Mouse (Mus musculus) lung, adult 2 months (tissue): Measurements from ENCODE around the gene Zfp296. TPM values are rescaled to one million over a fixed set of nuclear protein-coding genes. Genes with fewer than 3 reads are reported as not detected.

Source experiments
- DNase-seq: peaks from one replicate; pipeline ENCODE4 v3.0.0; 2022
- H3K4me1 ChIP-seq: fragments of 200-500 bp; 2 replicates; pipeline ENCODE4 v1.6.1; 2011; ENCODE audit warnings: low read length; ENCODE audit not compliant: control insufficient read depth, insufficient read depth
- H3K4me3 ChIP-seq: fragments of 200-500 bp; replicated peaks from 2 replicates; pipeline ENCODE3; 2011; ENCODE audit warnings: low read depth, mild to moderate bottlenecking, control low read depth, low read length; ENCODE audit errors: extremely low read depth
- CTCF ChIP-seq: fragments of 200-500 bp; IDR thresholded peaks from 2 replicates; pipeline ENCODE4 v1.5.1; 2011; ENCODE audit warnings: mild to moderate bottlenecking, low read length, control low read depth; ENCODE audit not compliant: insufficient read depth
- POLR2A ChIP-seq: fragments of 200-500 bp; IDR thresholded peaks from 2 replicates; pipeline ENCODE4 v1.6.1; 2011; ENCODE audit warnings: low read depth, mild to moderate bottlenecking, control low read depth, low read length, borderline replicate concordance; ENCODE audit errors: extremely low read depth
- WGBS: fragments of 180-500 bp; shearing (Covaris S2); methylation state at CpG from one replicate; pipeline ENCODE4 v1.1.7; 2018; 5-methylcytosine and 5-hydroxymethylcytosine counted together
- polyA plus RNA-seq: library from polyadenylated mRNA; depleted of rRNA; stranded (reverse); fragments of >200 nt; gene quantifications from 2 replicates; pipeline ENCODE4 v1.2.3, GENCODE M21; 2012

The Zfp296 gene
- polyA plus RNA-seq, 1 experiment = 5.0 TPM

DNA sequence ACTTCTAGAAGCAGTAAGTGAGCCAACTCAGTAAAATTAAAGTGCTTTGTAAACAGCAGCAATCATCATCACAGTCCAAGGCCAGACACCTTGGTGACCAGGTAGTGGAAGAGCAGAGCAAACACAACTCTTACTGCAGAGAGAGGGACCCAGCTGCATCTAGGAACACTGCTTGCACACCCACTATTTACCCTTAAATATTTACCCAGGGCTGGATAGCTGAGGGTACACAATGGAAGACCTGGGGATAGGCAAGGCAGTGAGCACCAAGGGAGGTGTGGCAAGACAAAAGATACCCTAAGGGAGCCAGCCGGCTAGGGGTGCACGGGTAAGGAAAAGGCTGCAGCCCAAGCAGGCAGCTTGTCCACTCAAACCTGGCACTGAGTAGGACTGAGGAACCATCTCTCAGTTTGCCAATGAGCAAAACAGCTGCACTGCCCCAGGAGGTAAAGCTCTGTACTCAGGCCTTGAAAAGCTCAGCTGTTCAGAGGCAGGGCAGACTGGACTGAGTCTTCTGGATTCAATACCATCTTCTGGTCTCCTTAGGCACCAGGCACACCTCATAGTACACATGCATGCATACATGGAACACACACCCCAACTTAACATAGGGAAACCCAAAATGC, 29.6 kb upstream of the Zfp296 start:
- DNase-seq = no peak
- Histone ChIP-seq H3K4me3 (no peak overlapping the region), H3K4me1 (peaks cover 18% of the 10 kb centered on the region)
- WGBS = 58% methylated on average over 2 of the region's 2 CpGs
- no peak for TF ChIP-seq POLR2A
- no peak for TF ChIP-seq CTCF

DNA sequence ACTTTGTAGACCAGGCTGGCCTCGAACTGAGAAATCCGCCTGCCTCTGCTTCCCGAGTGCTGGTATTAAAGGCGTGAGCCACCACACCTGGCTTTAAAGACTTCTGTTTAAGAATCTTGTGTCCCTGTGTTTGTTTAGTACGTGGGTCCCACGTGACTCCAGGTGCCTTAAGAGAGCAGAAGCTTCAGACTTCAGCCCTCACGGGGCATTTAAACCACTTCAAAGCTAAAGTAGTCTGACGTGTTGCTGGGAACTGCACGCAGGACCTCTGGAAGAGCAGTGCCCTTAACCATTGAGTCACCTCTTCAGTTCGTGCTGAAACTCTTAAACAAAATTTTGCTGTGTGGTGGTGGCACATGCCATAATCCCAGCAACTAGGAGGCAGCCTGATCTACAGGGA, 27.7 kb upstream of the Zfp296 start:
- Histone ChIP-seq H3K4me1 (peaks cover 13% of the 10 kb centered on the region), H3K4me3 (no peak overlapping the region)
- TF ChIP-seq POLR2A = no peak
- no peak for TF ChIP-seq CTCF
- DNase-seq = no peak
- 64% methylated on average over 10 of the region's 10 CpGs for WGBS

DNA sequence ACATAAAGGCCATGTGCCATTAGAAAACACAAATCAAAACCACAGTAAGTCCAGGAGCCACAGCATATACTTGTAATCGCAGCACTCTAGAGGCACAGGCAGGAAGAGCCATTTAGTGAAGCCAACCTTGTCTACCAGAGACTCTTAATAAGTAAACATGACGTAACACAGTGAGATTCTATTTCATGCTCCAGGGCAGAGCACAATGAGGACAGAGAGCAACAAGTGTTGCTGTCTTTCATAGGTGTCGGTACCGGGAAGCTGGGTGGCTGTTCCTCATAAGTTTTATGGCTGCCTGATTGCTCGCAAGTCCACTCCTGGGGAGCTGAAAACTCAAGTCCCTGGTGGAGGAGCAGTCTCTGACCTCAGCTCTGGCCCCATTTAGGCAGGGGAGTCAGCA, 25.5 kb upstream of the Zfp296 start:
- Histone ChIP-seq H3K4me1 (peaks cover 2% of the 10 kb centered on the region), H3K4me3 (no peak overlapping the region)
- DNase-seq = no peak
- TF ChIP-seq CTCF = no peak
- TF ChIP-seq POLR2A = no peak
- WGBS = 72% methylated on average over 5 of the region's 5 CpGs

DNA sequence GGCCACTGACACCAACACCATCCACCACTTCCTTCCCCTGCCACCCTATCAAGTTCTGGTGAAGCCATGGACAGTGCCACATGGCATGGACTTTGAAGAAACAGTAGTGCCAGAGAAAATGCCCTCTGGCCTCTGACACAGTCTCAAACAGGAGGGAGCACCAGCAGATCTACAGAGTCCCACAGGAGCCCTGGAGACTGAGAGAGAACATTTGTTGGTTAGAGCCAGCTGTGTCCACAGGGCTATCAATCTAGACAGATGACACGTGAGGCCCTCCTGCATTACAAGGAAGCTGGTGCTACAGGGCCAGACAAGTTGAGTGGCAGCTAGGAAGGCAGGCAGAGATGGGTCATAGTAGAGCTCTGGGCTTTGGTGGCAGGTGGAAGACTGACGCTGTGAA, 24.6 kb upstream of the Zfp296 start:
- whole genome bisulfite sequencing = 43% methylated on average over 2 of the region's 2 CpGs
- DNase-seq = no peak
- H3K4me1 ChIP-seq = peaks cover 3% of the 10 kb centered on the region
- H3K4me3 ChIP-seq = no peak overlapping the region
- TF ChIP-seq CTCF = no peak
- TF ChIP-seq POLR2A = no peak

DNA sequence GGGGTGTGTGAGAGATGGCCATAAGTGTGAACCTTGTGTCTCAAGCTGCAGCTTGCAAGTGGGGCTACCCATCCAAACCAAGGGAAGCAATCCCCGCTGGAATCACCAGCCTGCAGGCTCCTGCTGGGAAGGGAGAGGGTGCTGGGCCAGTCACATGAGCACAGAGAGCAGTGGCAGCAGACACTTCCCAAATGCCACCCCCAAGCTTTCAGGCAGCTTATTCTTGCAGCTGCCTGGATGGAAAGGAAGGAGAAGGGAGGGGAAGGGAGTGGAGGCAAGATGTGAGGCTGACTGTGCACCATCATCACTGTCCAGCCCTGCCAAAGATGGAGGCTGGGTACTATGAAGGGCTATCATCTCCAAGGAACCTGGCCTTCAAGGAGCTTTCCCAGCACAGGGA, 22.9 kb upstream of the Zfp296 start:
- 62% methylated on average over 1 of the region's 1 CpGs for WGBS
- no peak for TF ChIP-seq POLR2A
- no peak for TF ChIP-seq CTCF

DNA sequence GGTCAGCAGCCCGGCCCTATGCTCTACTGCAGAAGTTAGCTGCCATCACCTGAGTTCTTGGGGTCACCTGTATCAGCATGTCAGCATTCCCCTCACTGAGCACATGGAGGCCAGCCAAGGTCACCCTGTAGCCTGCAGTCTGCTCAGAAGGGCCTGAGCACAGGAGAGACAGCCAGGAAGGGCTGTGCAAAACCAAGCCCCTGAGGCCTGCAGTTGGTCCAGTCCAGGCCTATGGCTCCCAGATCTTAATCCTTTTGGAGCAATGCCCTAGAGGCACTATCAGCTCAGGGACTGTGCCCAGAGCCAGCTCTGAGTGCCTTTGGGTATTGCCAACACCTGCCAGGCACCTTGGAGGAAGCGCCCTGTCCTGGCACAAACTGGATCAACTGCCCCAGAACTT, 20.0 kb upstream of the Zfp296 start:
- no peak for TF ChIP-seq POLR2A
- TF ChIP-seq CTCF = no peak
- peaks cover 25% of the 10 kb centered on the region for H3K4me1 ChIP-seq
- 76% methylated on average over 2 of the region's 2 CpGs for WGBS
- no peak overlapping the region for H3K4me3 ChIP-seq
- DNase-seq = no peak

More for the DNA sequence above, 22.9 kb upstream of the Zfp296 start:
- Histone ChIP-seq H3K4me3 (no peak overlapping the region), H3K4me1 (peaks cover 12% of the 10 kb centered on the region)
- no peak for DNase-seq

DNA sequence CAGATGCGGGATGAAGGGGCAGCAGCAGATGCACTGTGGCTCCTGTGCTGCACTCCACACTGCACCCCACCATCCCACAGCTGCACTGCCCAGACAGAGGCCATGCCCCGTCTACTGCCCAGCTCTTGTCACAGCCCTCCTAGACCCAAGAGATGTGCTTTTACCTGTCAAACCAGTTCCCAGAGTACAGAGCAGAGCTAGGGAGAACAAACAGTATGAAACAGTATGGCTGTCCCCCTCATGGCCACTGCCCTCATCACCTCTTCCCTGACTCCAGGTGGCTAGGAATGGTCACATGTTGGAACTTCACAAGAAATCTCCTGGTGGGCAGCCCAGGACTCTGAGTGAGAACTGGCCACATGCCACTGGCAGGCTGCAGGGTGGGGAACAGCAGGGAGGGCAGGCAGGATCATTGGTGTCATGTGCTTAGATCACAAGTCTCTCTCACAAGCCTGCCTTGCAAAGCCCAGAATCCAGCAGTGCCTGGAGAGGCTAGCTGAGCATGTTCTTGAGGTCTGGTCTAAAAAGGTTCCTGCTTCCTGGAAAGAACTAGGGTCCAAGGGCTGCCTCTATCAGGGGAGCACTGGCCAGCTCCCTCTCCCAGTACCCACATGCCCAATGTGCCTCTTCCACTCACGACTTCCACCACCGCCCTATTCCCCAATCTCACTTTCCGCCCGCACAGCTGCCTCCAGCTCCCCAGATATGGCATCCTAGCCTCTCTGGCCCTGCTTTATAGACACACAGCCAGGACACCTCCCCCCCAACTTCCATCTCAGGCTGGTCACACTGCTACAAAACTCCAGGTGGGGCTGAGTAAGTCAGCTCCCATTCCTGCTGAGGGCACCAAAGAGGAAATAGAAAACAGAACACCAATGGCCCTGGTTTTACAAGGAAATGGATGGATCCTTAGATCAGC, 18.8 kb upstream of the Zfp296 start:
- no peak for TF ChIP-seq CTCF
- TF ChIP-seq POLR2A = no peak
- DNase-seq = no peak
- WGBS = 76% methylated on average over 6 of the region's 6 CpGs
- Histone ChIP-seq H3K4me3 (no peak overlapping the region), H3K4me1 (peaks cover 25% of the 10 kb centered on the region)

DNA sequence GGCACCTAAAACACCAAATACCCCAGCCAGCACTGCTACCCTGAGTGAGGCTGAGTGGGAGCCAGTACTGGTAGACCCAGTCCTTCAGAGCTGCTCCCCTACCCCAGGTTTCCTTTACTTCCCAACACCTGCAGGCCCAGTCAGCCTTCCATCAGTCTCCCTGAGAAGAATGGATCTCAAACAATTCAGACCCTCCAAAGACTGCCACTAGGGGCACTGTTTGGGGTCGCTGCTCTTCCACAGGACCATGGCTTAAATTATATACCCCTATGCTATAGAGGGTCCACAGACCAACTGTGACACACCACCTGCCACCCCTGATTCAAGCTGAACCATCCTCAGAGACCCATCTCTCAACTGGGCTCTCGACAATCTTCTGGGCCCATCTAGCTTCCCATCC, 18.1 kb upstream of the Zfp296 start:
- no peak for DNase-seq
- H3K4me3 ChIP-seq = no peak overlapping the region
- H3K4me1 ChIP-seq = peaks cover 25% of the 10 kb centered on the region
- 44% methylated on average over 2 of the region's 2 CpGs for WGBS
- TF ChIP-seq POLR2A = no peak
- TF ChIP-seq CTCF = peak; percentile 31; the same call in 1 of the 2 replicates

DNA sequence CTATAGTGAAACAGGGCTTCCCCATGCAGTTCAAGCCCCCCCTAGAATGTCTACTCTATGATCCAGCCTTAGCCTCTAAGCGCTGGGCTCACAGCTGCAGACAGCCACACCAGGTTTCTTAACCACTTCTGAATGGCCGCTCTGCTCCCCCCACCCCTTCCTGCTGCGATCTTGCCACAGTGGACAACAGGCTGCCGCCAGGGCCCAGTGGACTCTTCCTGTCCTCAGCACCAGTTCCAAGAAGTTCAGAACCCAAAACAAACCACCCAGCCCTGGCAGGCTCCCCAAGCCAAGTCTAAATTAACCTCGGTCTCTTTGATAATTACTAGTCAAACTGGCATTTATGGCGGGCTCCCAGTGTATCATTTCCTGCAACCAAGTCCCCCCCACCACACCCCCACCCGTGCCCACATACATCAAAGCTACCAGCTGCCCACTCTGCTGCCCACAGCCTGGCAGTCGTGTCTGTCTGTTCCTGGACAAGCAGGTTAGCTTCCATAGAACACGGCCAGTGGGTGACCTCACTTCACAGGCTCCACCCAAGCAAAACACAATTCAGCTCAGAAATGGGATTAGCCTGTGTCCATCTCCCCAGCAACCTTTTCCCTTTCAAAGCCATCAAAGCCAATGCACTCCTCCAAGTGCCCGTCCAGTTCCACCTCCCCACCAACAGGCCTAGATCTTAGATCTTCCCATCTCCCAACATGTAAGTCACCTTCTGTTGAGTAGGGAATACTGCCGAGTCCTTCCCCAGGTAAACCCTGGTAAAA, 16.4 kb upstream of the Zfp296 start:
- no peak for DNase-seq
- WGBS = 4% methylated on average over 11 of the region's 11 CpGs
- TF ChIP-seq CTCF = no peak
- TF ChIP-seq POLR2A = no peak
- peaks cover 25% of the 10 kb centered on the region for H3K4me1 ChIP-seq
- peak overlapping the region; percentile 75 for H3K4me3 ChIP-seq

DNA sequence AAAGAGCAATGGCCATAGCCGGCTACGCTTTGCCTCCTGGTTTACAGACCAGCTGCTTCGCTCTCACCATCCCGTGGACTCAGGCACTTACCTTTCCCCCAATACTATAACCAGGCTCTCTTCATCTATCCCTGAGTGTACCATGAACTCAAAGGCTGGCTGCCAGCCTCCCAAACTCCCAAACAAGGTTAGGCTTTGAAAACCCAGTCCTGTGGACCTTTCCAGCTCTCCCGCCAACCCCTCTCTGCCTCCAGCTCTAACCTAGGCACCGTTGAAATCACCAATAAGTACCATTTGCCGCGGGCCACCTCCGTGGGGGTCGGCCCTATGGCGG, 15.7 kb upstream of the Zfp296 start:
- no peak for DNase-seq
- under 1% methylated on average over 11 of the region's 11 CpGs for WGBS

More for the DNA sequence above, 15.7 kb upstream of the Zfp296 start:
- Histone ChIP-seq H3K4me1 (peaks cover 25% of the 10 kb centered on the region), H3K4me3 (peak overlapping the region; percentile 75)
- TF ChIP-seq POLR2A (no peak), CTCF (no peak)
